Mouse (Mus musculus) forebrain, embryonic 10.5 days (tissue): ENCODE results near the gene 3830406C13Rik. TPM values are rescaled to one million over a fixed set of nuclear protein-coding genes. Genes with fewer than 3 reads are reported as not detected.
"Not testable (repeated sequence)": the region's sequence is repeated elsewhere in the genome, so short reads cannot be mapped to it uniquely, and the experiment has no call there.

Experiments
- DNase-seq: peaks from one replicate; pipeline ENCODE4 v3.0.0-alpha.2; 2017; ENCODE audit warnings: low spot score; ENCODE audit errors: extremely low spot score
- H3K27ac ChIP-seq: fragments of 300-500 bp; sonication (generic); 2 replicates; pipeline ENCODE4 v1.5.1; 2016; ENCODE audit warnings: mild to moderate bottlenecking
- H3K27me3 ChIP-seq: fragments of 300-500 bp; sonication (generic); 2 replicates; pipeline ENCODE4 v1.6.1; 2016; ENCODE audit warnings: mild to moderate bottlenecking; ENCODE audit not compliant: poor library complexity, severe bottlenecking
- H3K36me3 ChIP-seq: fragments of 300-500 bp; sonication (generic); replicated peaks from 2 replicates; pipeline ENCODE4 v1.6.1; 2016; ENCODE audit warnings: mild to moderate bottlenecking, moderate library complexity
- H3K4me1 ChIP-seq: fragments of 300-500 bp; sonication (generic); 2 replicates; pipeline ENCODE4 v1.6.1; 2016
- H3K4me3 ChIP-seq: fragments of 300-500 bp; sonication (generic); 2 replicates; pipeline ENCODE4 v1.5.1; 2016; ENCODE audit warnings: mild to moderate bottlenecking, moderate library complexity
- H3K9me3 ChIP-seq: fragments of 300-500 bp; sonication (generic); 2 replicates; pipeline ENCODE4 v1.6.1; 2016; ENCODE audit warnings: mild to moderate bottlenecking, moderate library complexity
- WGBS: fragments of 180-500 bp; shearing (Covaris S2); methylation state at CpG from one replicate; pipeline ENCODE4 v1.1.7; 2016; 5-methylcytosine and 5-hydroxymethylcytosine counted together
- polyA plus RNA-seq: library from polyadenylated mRNA; unstranded; fragments of >200 nt; fragmentation: Nextera tagmentation; extraction: Ambion mirVana; gene quantifications from 2 replicates; pipeline ENCODE4 v1.2.1, GENCODE M21; 2016

The 3830406C13Rik gene
- 24.4 and 26.3 TPM in 2 replicates for polyA plus RNA-seq

GRCm38 (mm10) chr14:12284141-12284912, at the start of gene 3830406C13Rik:
3830406C13Rik (plus strand) TSS chr14:12284173.
- Histone ChIP-seq H3K9me3 (no peaks in the 10 kb centered on the region), H3K4me3 (peak within 1 kb of the TSS; percentile 76), H3K4me1 (peaks cover 14% of the 10 kb centered on the region; the same call in 1 of the 2 replicates), H3K27ac (peak within 1 kb of the TSS; percentile 96), H3K27me3 (0 out of 2 replicates have a peak, but pooled peaks cover 4% of the 10 kb centered on the region), H3K36me3 (0 out of 2 replicates have a peak, but pooled peaks cover 3% of the 10 kb centered on the region)
- WGBS, result 2% methylated on average over 48 of the region's 48 CpGs
- peak; percentile 86 for DNase-seq

GRCm38 (mm10) chr14:12243726-12244125, 40.2 kb upstream of the 3830406C13Rik start:
- Histone ChIP-seq H3K4me1 (peaks cover 4% of the 10 kb centered on the region; the same call in 1 of the 2 replicates), H3K27me3 (no peaks in the 10 kb centered on the region), H3K9me3 (no peaks in the 10 kb centered on the region), H3K4me3 (no peak overlapping the region), H3K27ac (no peak overlapping the region), H3K36me3 (peaks cover 8% of the 10 kb centered on the region)
- no peak for DNase-seq
- 86% methylated on average over 4 of the region's 4 CpGs for WGBS

- H3K9me3 ChIP-seq, result no peaks in the 10 kb centered on the region
- H3K36me3 ChIP-seq, result no peaks in the 10 kb centered on the region
- 75% methylated on average over 3 of the region's 3 CpGs for WGBS
- no peak overlapping the region for H3K4me3 ChIP-seq
- H3K4me1 ChIP-seq, result no peaks in the 10 kb centered on the region
- H3K27ac ChIP-seq, result no peak overlapping the region
- no peak for DNase-seq
- 0 out of 2 replicates have a peak, but pooled peaks cover 7% of the 10 kb centered on the region for H3K27me3 ChIP-seq
Measured at GRCm38 (mm10) chr14:12276031-12276430, 7.9 kb upstream of the 3830406C13Rik start.

- Histone ChIP-seq H3K36me3 (no peaks in the 10 kb centered on the region), H3K27me3 (0 out of 2 replicates have a peak, but pooled peaks cover 4% of the 10 kb centered on the region), H3K9me3 (no peaks in the 10 kb centered on the region), H3K4me3 (peak within 1 kb of the TSS; percentile 76), H3K4me1 (peaks cover 14% of the 10 kb centered on the region; the same call in 1 of the 2 replicates), H3K27ac (peak within 1 kb of the TSS; percentile 96)
- no peak for DNase-seq
- WGBS, result 72% methylated on average over 6 of the region's 6 CpGs
Measured at GRCm38 (mm10) chr14:12283641-12284040, 332 bp upstream of the 3830406C13Rik start, which contains the start of gene Gm49355. Gm49355 (plus strand) TSS chr14:12283976.

GRCm38 (mm10) chr14:12289747-12290146, 5.8 kb downstream of the 3830406C13Rik start:
- not testable (repeated sequence) for H3K36me3 ChIP-seq, H3K27me3 ChIP-seq, H3K4me3 ChIP-seq, H3K27ac ChIP-seq, H3K4me1 ChIP-seq, H3K9me3 ChIP-seq, DNase-seq

- Histone ChIP-seq H3K36me3 (peaks cover 8% of the 10 kb centered on the region), H3K4me3 (no peak overlapping the region), H3K4me1 (peaks cover 22% of the 10 kb centered on the region), H3K27me3 (no peaks in the 10 kb centered on the region), H3K9me3 (no peaks in the 10 kb centered on the region), H3K27ac (no peak overlapping the region)
- WGBS, result 88% methylated on average over 7 of the region's 7 CpGs
- DNase-seq, result no peak
Measured at GRCm38 (mm10) chr14:12296391-12296790, 12.4 kb downstream of the 3830406C13Rik start.

- H3K9me3 ChIP-seq, result no peaks in the 10 kb centered on the region
- 0 out of 2 replicates have a peak overlapping the region, but pooled peaks have one; percentile 22 for H3K27ac ChIP-seq
- peaks cover 8% of the 10 kb centered on the region; the same call in 1 of the 2 replicates for H3K36me3 ChIP-seq
- H3K4me1 ChIP-seq, result peaks cover 39% of the 10 kb centered on the region
- no peaks in the 10 kb centered on the region for H3K27me3 ChIP-seq
- H3K4me3 ChIP-seq, result no peak overlapping the region
- no peak for DNase-seq
Measured at GRCm38 (mm10) chr14:12299171-12299570, 15.2 kb downstream of the 3830406C13Rik start.

GRCm38 (mm10) chr14:12299654-12300053, 15.7 kb downstream of the 3830406C13Rik start:
- Histone ChIP-seq H3K27me3 (no peaks in the 10 kb centered on the region), H3K36me3 (peaks cover 8% of the 10 kb centered on the region; the same call in 1 of the 2 replicates), H3K4me1 (peaks cover 39% of the 10 kb centered on the region), H3K27ac (peak overlapping the region; percentile 22; the same call in 1 of the 2 replicates), H3K9me3 (no peaks in the 10 kb centered on the region), H3K4me3 (no peak overlapping the region)
- no peak for DNase-seq
- 37% methylated on average over 6 of the region's 6 CpGs for WGBS

- H3K4me1 ChIP-seq, result peaks cover 39% of the 10 kb centered on the region
- H3K27ac ChIP-seq, result peak overlapping the region; percentile 22; the same call in 1 of the 2 replicates
- H3K27me3 ChIP-seq, result no peaks in the 10 kb centered on the region
- H3K9me3 ChIP-seq, result no peaks in the 10 kb centered on the region
- no peak overlapping the region for H3K4me3 ChIP-seq
- H3K36me3 ChIP-seq, result peaks cover 8% of the 10 kb centered on the region; the same call in 1 of the 2 replicates
- DNase-seq, result no peak
- 65% methylated on average over 4 of the region's 4 CpGs for WGBS
Measured at GRCm38 (mm10) chr14:12300275-12300674, 16.3 kb downstream of the 3830406C13Rik start.

- peaks cover 39% of the 10 kb centered on the region for H3K4me1 ChIP-seq
- H3K4me3 ChIP-seq, result no peak overlapping the region
- whole genome bisulfite sequencing, result 65% methylated on average over 3 of the region's 3 CpGs
- peaks cover 8% of the 10 kb centered on the region; the same call in 1 of the 2 replicates for H3K36me3 ChIP-seq
- no peaks in the 10 kb centered on the region for H3K27me3 ChIP-seq
- no peak overlapping the region; the same call in 1 of the 2 replicates for H3K27ac ChIP-seq
- no peaks in the 10 kb centered on the region for H3K9me3 ChIP-seq
- DNase-seq, result no peak
Measured at GRCm38 (mm10) chr14:12300677-12301076, 16.7 kb downstream of the 3830406C13Rik start.

- Histone ChIP-seq H3K27ac (no peak overlapping the region), H3K27me3 (no peaks in the 10 kb centered on the region)
- DNase-seq, result no peak
Measured at GRCm38 (mm10) chr14:12303106-12303505, 19.1 kb downstream of the 3830406C13Rik start.

GRCm38 (mm10) chr14:12333622-12334021, 49.6 kb downstream of the 3830406C13Rik start:
- 84% methylated on average over 7 of the region's 7 CpGs for WGBS
- H3K36me3 ChIP-seq, result no peaks in the 10 kb centered on the region
- H3K27ac ChIP-seq, result no peak overlapping the region
- H3K9me3 ChIP-seq, result no peaks in the 10 kb centered on the region
- H3K4me1 ChIP-seq, result peaks cover 37% of the 10 kb centered on the region
- no peak for DNase-seq
- peaks cover 98% of the 10 kb centered on the region for H3K27me3 ChIP-seq
- H3K4me3 ChIP-seq, result no peak overlapping the region

More at GRCm38 (mm10) chr14:12303106-12303505, 19.1 kb downstream of the 3830406C13Rik start:
- no peak overlapping the region for H3K4me3 ChIP-seq
- H3K9me3 ChIP-seq, result no peaks in the 10 kb centered on the region
- H3K4me1 ChIP-seq, result peaks cover 44% of the 10 kb centered on the region
- WGBS, result 74% methylated on average over 2 of the region's 2 CpGs
- peaks cover 5% of the 10 kb centered on the region; the same call in 1 of the 2 replicates for H3K36me3 ChIP-seq

- no peak for DNase-seq
- peaks cover 50% of the 10 kb centered on the region for H3K4me1 ChIP-seq
- 59% methylated on average over 7 of the region's 7 CpGs for WGBS
- no peaks in the 10 kb centered on the region for H3K36me3 ChIP-seq
- peaks cover 98% of the 10 kb centered on the region for H3K27me3 ChIP-seq
- H3K27ac ChIP-seq, result no peak overlapping the region
- no peak overlapping the region for H3K4me3 ChIP-seq
- H3K9me3 ChIP-seq, result no peaks in the 10 kb centered on the region
Measured at GRCm38 (mm10) chr14:12334925-12335324, 51.0 kb downstream of the 3830406C13Rik start.
